Comparison of ENCODE assay signal across 8 mouse cellular contexts in genomic region chr2:173306734-173307525, GRCm38 (mm10). TPM values are rescaled to one million over a fixed set of nuclear protein-coding genes. Genes with fewer than 3 reads are reported as not detected.
DNase-seq lines count a peak whose midpoint lies in the region; ATAC-seq and TF ChIP-seq lines count a peak whose summit lies in the region.

No protein-coding gene starts in this region.

- peaks cover 21% of the 10 kb centered on the region for H3K4me1 ChIP-seq in forebrain, embryonic 13.5 days
- peaks cover 23% of the 10 kb centered on the region for H3K4me1 ChIP-seq in heart, embryonic 15.5 days (replicated peaks)
- peaks cover 10% of the 10 kb centered on the region for H3K4me1 ChIP-seq in lung, embryonic 14.5 days (ENCODE audit: insufficient read depth)

- peaks cover 7% of the 10 kb centered on the region; the same call in 1 of the 2 replicates for H3K27me3 ChIP-seq in forebrain, embryonic 13.5 days
- H3K27me3 ChIP-seq in heart, embryonic 15.5 days, result no peaks in the 10 kb centered on the region
- H3K27me3 ChIP-seq in lung, embryonic 14.5 days (ENCODE audit: insufficient read depth, low read length), result no peaks in the 10 kb centered on the region

- H3K4me3 ChIP-seq in forebrain, embryonic 13.5 days, result no peak overlapping the region
- H3K4me3 ChIP-seq in heart, embryonic 15.5 days, result peak overlapping the region; percentile 14; the same call in 1 of the 2 replicates
- H3K4me3 ChIP-seq in lung, embryonic 14.5 days (ENCODE audit: low read depth, low read length), result no peak overlapping the region

- peak; percentile 71 for DNase-seq in 3134 (ENCODE audit: extremely low read depth, insufficient read length, low spot score)
- peak; percentile 53 to 80 for DNase-seq in adrenal gland, postnatal 4 days (ENCODE audit: low spot score in 2 of 2)
- DNase-seq in kidney, postnatal 10 days, result peak; percentile 88
- peak; percentile 42 for DNase-seq in lung, embryonic 14.5 days
- peak; percentile 72 for DNase-seq in ovary, postnatal 36 days (ENCODE audit: low spot score)
- peak; percentile 58 for DNase-seq in urinary bladder, postnatal 25 days (ENCODE audit: low spot score)

- 27% methylated on average over 9 of the region's 11 CpGs for WGBS in forebrain, embryonic 13.5 days
- WGBS in heart, embryonic 15.5 days, result 22% methylated on average over 9 of the region's 11 CpGs
- 43% methylated on average over 9 of the region's 11 CpGs for WGBS in lung, embryonic 14.5 days

- H3K9me3 ChIP-seq in forebrain, embryonic 13.5 days (replicated peaks), result no peaks in the 10 kb centered on the region
- no peaks in the 10 kb centered on the region for H3K9me3 ChIP-seq in heart, embryonic 15.5 days (replicated peaks)
- no peaks in the 10 kb centered on the region for H3K9me3 ChIP-seq in lung, embryonic 14.5 days (ENCODE audit: low read depth, low read length)

- peak overlapping the region; percentile 54 for H3K4me2 ChIP-seq in forebrain, embryonic 13.5 days
- H3K4me2 ChIP-seq in heart, embryonic 15.5 days, result peak overlapping the region; percentile 48
- H3K4me2 ChIP-seq in lung, embryonic 14.5 days, result peak overlapping the region; percentile 47; the same call in 1 of the 2 replicates

- peak overlapping the region; percentile 76 for H3K27ac ChIP-seq in forebrain, embryonic 13.5 days
- peak overlapping the region; percentile 85 for H3K27ac ChIP-seq in heart, embryonic 15.5 days
- no peak overlapping the region for H3K27ac ChIP-seq in lung, embryonic 14.5 days (ENCODE audit: low read depth)

- peak; percentile 96 for ATAC-seq in forebrain, embryonic 13.5 days
- ATAC-seq in heart, embryonic 15.5 days (replicated peaks; ENCODE audit: insufficient number of reproducible peaks, insufficient read depth, low FRiP score, low read depth), result peak; percentile 75
- ATAC-seq in lung, embryonic 14.5 days (ENCODE audit: insufficient read depth), result peak; percentile 66; the same call in 1 of the 2 replicates

- no peaks in the 10 kb centered on the region for H3K36me3 ChIP-seq in forebrain, embryonic 13.5 days (ENCODE audit: poor library complexity, severe bottlenecking)
- no peaks in the 10 kb centered on the region for H3K36me3 ChIP-seq in heart, embryonic 15.5 days
- no peaks in the 10 kb centered on the region for H3K36me3 ChIP-seq in lung, embryonic 14.5 days (ENCODE audit: insufficient read depth)

- no peak for TF ChIP-seq CTCF in lung, embryonic 14.5 days (IDR thresholded peaks at IDR 0.05; ENCODE audit: low read depth)

- H3K9ac ChIP-seq in forebrain, embryonic 13.5 days, result 0 out of 2 replicates have a peak overlapping the region, but pooled peaks have one; percentile 30
- H3K9ac ChIP-seq in heart, embryonic 15.5 days, result no peak overlapping the region
- H3K9ac ChIP-seq in lung, embryonic 14.5 days, result no peak overlapping the region

RNA-seq across cellular contexts. Expression of gene Pmepa1, which starts 30.6 kb away (rescaled TPM):
- total RNA-seq in adrenal gland, postnatal 4 days (2021), result 10 to 100 TPM; 61.8 to 63.4 TPM
- 4.6 and 5.3 TPM in 2 replicates for polyA plus RNA-seq in forebrain, embryonic 13.5 days (2015; fragmentation: Nextera tagmentation; extraction: Ambion mirVana)
- 4.6 and 5.1 TPM in 2 replicates for polyA plus RNA-seq in heart, embryonic 15.5 days (2015; fragmentation: Nextera tagmentation; extraction: Ambion mirVana)
- polyA plus RNA-seq in lung, embryonic 14.5 days (2014; fragmentation: Nextera tagmentation; extraction: Ambion mirVana), result 8.9 and 9.0 TPM in 2 replicates
